Mouse (Mus musculus): ENCODE results near the gene Ipcef1. TPM values are rescaled to one million over a fixed set of nuclear protein-coding genes. Genes with fewer than 3 reads are reported as not detected.

Gene Ipcef1
- polyA plus RNA-seq, 1 experiment from 2014 or later = 0.51 TPM

GRCm38 (mm10) chr10:6871418-6872072, 180.7 kb downstream of the Ipcef1 start:
- H3K4me1 ChIP-seq = no peaks in the 10 kb centered on the region
- no peak overlapping the region for H3K4me2 ChIP-seq (replicated peaks)
- ATAC-seq (ENCODE audit: insufficient number of reproducible peaks, insufficient read depth, low FRiP score, low TSS enrichment) = no peak
- no peak overlapping the region for H3K4me3 ChIP-seq
- H3K36me3 ChIP-seq = no peaks in the 10 kb centered on the region
- no peaks in the 10 kb centered on the region for H3K27me3 ChIP-seq
- H3K27ac ChIP-seq = no peak overlapping the region
- H3K9ac ChIP-seq = no peak overlapping the region
- WGBS = 78% methylated on average over 7 of the region's 7 CpGs
- peaks cover 9% of the 10 kb centered on the region for H3K9me3 ChIP-seq

DNA sequence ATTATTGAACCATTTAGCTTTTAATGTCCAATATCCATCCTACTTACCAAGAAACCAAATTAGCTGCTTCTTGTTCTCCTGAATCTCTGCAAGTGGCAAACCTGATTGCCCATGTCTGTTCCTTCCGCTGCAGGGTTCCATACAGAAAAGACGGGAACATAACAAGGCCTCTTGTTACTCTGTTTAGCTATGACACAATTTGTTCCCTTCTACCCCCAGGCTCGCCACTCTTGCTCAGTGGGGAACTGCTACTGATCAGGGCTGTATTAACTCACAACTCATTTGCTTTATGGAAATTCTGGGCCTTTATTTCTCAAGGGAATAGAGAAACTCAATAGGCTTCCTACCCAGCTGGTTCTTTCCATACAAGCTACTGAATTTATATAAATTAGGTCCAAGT, 196.5 kb downstream of the Ipcef1 start:
- ATAC-seq (ENCODE audit: insufficient number of reproducible peaks, insufficient read depth, low FRiP score, low TSS enrichment) = no peak
- WGBS = 64% methylated on average over 3 of the region's 3 CpGs
- H3K27ac ChIP-seq = no peak overlapping the region

GRCm38 (mm10) chr10:6848834-6849233, 203.4 kb downstream of the Ipcef1 start:
- H3K4me1 ChIP-seq = no peaks in the 10 kb centered on the region
- no peak overlapping the region for H3K27ac ChIP-seq
- no peak for ATAC-seq (ENCODE audit: insufficient number of reproducible peaks, insufficient read depth, low FRiP score, low TSS enrichment)
- H3K4me3 ChIP-seq = no peak overlapping the region
- no peaks in the 10 kb centered on the region for H3K27me3 ChIP-seq
- no peak overlapping the region for H3K9ac ChIP-seq
- H3K4me2 ChIP-seq (replicated peaks) = no peak overlapping the region
- no peaks in the 10 kb centered on the region for H3K36me3 ChIP-seq
- H3K9me3 ChIP-seq = no peaks in the 10 kb centered on the region
- WGBS = 55% methylated on average over 2 of the region's 2 CpGs

More for the DNA sequence above, 196.5 kb downstream of the Ipcef1 start:
- Histone ChIP-seq H3K4me1 (no peaks in the 10 kb centered on the region), H3K27me3 (no peaks in the 10 kb centered on the region), H3K9ac (no peak overlapping the region), H3K9me3 (no peaks in the 10 kb centered on the region), H3K36me3 (no peaks in the 10 kb centered on the region), H3K4me2 (replicated peaks) (no peak overlapping the region), H3K4me3 (no peak overlapping the region)

DNA sequence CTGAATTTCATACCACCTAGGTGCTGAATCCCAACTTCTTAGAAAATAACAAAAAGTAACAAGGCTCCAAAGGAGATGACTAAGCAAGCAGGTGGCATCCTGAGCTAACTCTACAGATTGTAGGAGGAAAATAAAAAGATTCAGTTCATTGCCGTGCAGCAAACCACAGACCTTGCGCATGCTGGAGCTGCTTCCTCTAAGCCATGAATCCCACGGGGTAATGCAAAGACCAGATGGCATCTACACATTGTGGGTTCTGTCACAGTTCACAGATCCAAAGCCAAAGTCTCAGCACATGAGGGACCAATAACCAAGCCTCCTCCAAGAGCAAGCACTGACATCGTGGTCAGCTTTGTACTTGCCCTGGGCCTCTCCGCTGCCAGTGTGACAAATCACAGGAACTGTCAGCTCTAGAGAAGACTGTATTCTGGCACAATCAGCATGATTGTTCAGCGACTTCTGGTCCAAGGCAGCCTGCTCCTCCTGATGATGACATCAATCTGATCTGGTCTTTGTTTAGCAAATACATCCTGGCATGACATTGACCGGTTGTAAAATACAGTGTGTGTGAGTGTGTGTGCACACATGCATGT, 204.0 kb downstream of the Ipcef1 start:
- H3K27me3 ChIP-seq = no peaks in the 10 kb centered on the region
- no peak overlapping the region for H3K4me2 ChIP-seq (replicated peaks)
- H3K9me3 ChIP-seq = no peaks in the 10 kb centered on the region
- no peaks in the 10 kb centered on the region for H3K36me3 ChIP-seq
- H3K9ac ChIP-seq = no peak overlapping the region
- H3K4me3 ChIP-seq = no peak overlapping the region
- H3K27ac ChIP-seq = no peak overlapping the region
- H3K4me1 ChIP-seq = no peaks in the 10 kb centered on the region
- 47% methylated on average over 7 of the region's 7 CpGs for WGBS
- ATAC-seq (ENCODE audit: insufficient number of reproducible peaks, insufficient read depth, low FRiP score, low TSS enrichment) = no peak; the same call in 1 of the 2 replicates

- no peaks in the 10 kb centered on the region for H3K36me3 ChIP-seq
- no peak overlapping the region for H3K4me3 ChIP-seq
- ATAC-seq (ENCODE audit: insufficient number of reproducible peaks, insufficient read depth, low FRiP score, low TSS enrichment) = no peak
- no peaks in the 10 kb centered on the region for H3K27me3 ChIP-seq
- no peak overlapping the region for H3K9ac ChIP-seq
- no peak overlapping the region for H3K27ac ChIP-seq
- WGBS = 92% methylated on average over 1 of the region's 1 CpGs
- H3K4me2 ChIP-seq (replicated peaks) = no peak overlapping the region
- no peaks in the 10 kb centered on the region for H3K9me3 ChIP-seq
- H3K4me1 ChIP-seq = no peaks in the 10 kb centered on the region
These were observed 206.0 kb downstream of the Ipcef1 start for GRCm38 (mm10) chr10:6846283-6846682.

- Histone ChIP-seq H3K36me3 (no peaks in the 10 kb centered on the region), H3K4me1 (no peaks in the 10 kb centered on the region), H3K27me3 (no peaks in the 10 kb centered on the region), H3K27ac (no peak overlapping the region), H3K9me3 (no peaks in the 10 kb centered on the region), H3K9ac (no peak overlapping the region), H3K4me3 (no peak overlapping the region), H3K4me2 (replicated peaks) (no peak overlapping the region)
- ATAC-seq (ENCODE audit: insufficient number of reproducible peaks, insufficient read depth, low FRiP score, low TSS enrichment) = no peak
- WGBS = 50% methylated on average over 1 of the region's 1 CpGs
These were observed 210.1 kb downstream of the Ipcef1 start for GRCm38 (mm10) chr10:6842225-6842624.

Other genes starting within 250 kb of the Ipcef1 start
- gene Cnksr3, start 159.8 kb upstream of the Ipcef1 start, polyA plus RNA-seq (2016; fragmentation: Nextera tagmentation; extraction: Ambion mirVana) = 10.9 and 12.7 TPM in 2 replicates

All from embryonic facial prominence, embryonic 12.5 days (tissue).